Mouse (Mus musculus): ENCODE results near the gene Olfr198. TPM values are rescaled to one million over a fixed set of nuclear protein-coding genes. Genes with fewer than 3 reads are reported as not detected.
"Not testable (repeated sequence)": the region's sequence is repeated elsewhere in the genome, so short reads cannot be mapped to it uniquely, and the experiment has no call there.

Gene Olfr198
- total RNA-seq (2021), result not detected
- long read RNA-seq, experiment 1, result 0 reads
- long read RNA-seq, experiment 2, result 0 reads

GRCm38 (mm10) chr16:59203433-59203832 is at the start of gene Olfr198:
TSS of gene Olfr198 (minus strand) at chr16:59203533.
- intact Hi-C loops (cut with DNase I); DNase-seq: not testable (repeated sequence)

- intact Hi-C loops (cut with DNase I), result loop anchor here (10.0 kb wide), 1 partner anchor 95 kb away; no protein-coding TSS in a partner anchor
- no peak for DNase-seq
Measured at GRCm38 (mm10) chr16:59249684-59250083, 46.4 kb upstream of the Olfr198 start.

GRCm38 (mm10) chr16:59219667-59220066 is 16.3 kb upstream of the Olfr198 start, which contains the start of gene Olfr199:
TSS of gene Olfr199 (minus strand) at chr16:59219767.
- intact Hi-C loops (cut with DNase I); DNase-seq: not testable (repeated sequence)

- intact Hi-C loops (cut with DNase I); DNase-seq: not testable (repeated sequence)
Measured at GRCm38 (mm10) chr16:59217861-59218260, 14.5 kb upstream of the Olfr198 start.

GRCm38 (mm10) chr16:59170354-59170753 is 33.0 kb downstream of the Olfr198 start, which contains the start of gene Olfr196:
TSS of gene Olfr196 (minus strand) at chr16:59170454.
- DNase-seq, result no peak
- intact Hi-C loops (cut with DNase I), result no loop called here

- no peak for DNase-seq
- intact Hi-C loops (cut with DNase I), result loop anchor here (10.0 kb wide), 1 partner anchor 103 kb away; no protein-coding TSS in a partner anchor
Measured at GRCm38 (mm10) chr16:59151996-59152395, 51.3 kb downstream of the Olfr198 start.

Other genes starting within 250 kb of the Olfr198 start
- gene Olfr183, start 208.2 kb downstream of the Olfr198 start, total RNA-seq (2021), result not detected
- gene Olfr186, start 173.2 kb downstream of the Olfr198 start, total RNA-seq (2021), result not detected
- gene Olfr187, start 163.8 kb downstream of the Olfr198 start, total RNA-seq (2021), result not detected
- not detected for gene Olfr190, start 125.5 kb downstream of the Olfr198 start, total RNA-seq (2021)
- not detected for gene Olfr191, start 113.7 kb downstream of the Olfr198 start, total RNA-seq (2021)
- not detected for gene Olfr193, start 91.7 kb downstream of the Olfr198 start, total RNA-seq (2021)
- gene Olfr194, start 82.5 kb downstream of the Olfr198 start, total RNA-seq (2021), result not detected
- gene Olfr195, start 56.5 kb downstream of the Olfr198 start, total RNA-seq (2021), result not detected
- gene Olfr196, start 33.1 kb downstream of the Olfr198 start, total RNA-seq (2021), result not detected
- gene Olfr199, start 16.2 kb upstream of the Olfr198 start, total RNA-seq (2021), result not detected
- not detected for gene Olfr201, start 69.1 kb upstream of the Olfr198 start, total RNA-seq (2021)
- not detected for gene Olfr202, start 83.3 kb upstream of the Olfr198 start, total RNA-seq (2021)
- gene Olfr203, start 95.3 kb upstream of the Olfr198 start, total RNA-seq (2021), result not detected
- not detected for gene Olfr204, start 114.7 kb upstream of the Olfr198 start, total RNA-seq (2021)
- gene Olfr205, start 127.6 kb upstream of the Olfr198 start, total RNA-seq (2021), result not detected
- not detected for gene Olfr206, start 145.7 kb upstream of the Olfr198 start, total RNA-seq (2021)
- not detected for gene Olfr209, start 160.5 kb upstream of the Olfr198 start, total RNA-seq (2021)
- gene Gabrr3, start 203.8 kb upstream of the Olfr198 start, total RNA-seq (2021), result not detected